Mouse (Mus musculus) embryonic fibroblast, embryonic 13.5 days (primary cell): Measurements from ENCODE around the gene Ppp1r12b. TPM values are rescaled to one million over a fixed set of nuclear protein-coding genes. Genes with fewer than 3 reads are reported as not detected.

Experiments
- H3K27ac ChIP-seq: 2 replicates; pipeline ENCODE4 v1.5.1; 2012; ENCODE audit warnings: low read length, control low read depth, inconsistent platforms; ENCODE audit not compliant: insufficient read depth
- H3K4me1 ChIP-seq: 2 replicates; pipeline ENCODE4 v1.6.1; 2011; ENCODE audit warnings: low read length; ENCODE audit not compliant: control insufficient read depth, insufficient read depth
- H3K4me3 ChIP-seq: 2 replicates; pipeline ENCODE4 v1.5.1; 2011; ENCODE audit warnings: mild to moderate bottlenecking, control low read depth, low read length; ENCODE audit not compliant: insufficient read depth
- CTCF ChIP-seq: IDR thresholded peaks from 2 replicates; pipeline ENCODE4 v1.5.1; 2011; ENCODE audit warnings: mild to moderate bottlenecking, control low read depth, low read length, moderate library complexity, borderline replicate concordance; ENCODE audit not compliant: insufficient read depth
- POLR2A ChIP-seq: IDR thresholded peaks from 2 replicates; pipeline ENCODE4 v1.6.1; 2011; ENCODE audit warnings: low read depth, mild to moderate bottlenecking, control low read depth, low read length, moderate library complexity
- polyA plus RNA-seq: library from polyadenylated mRNA; stranded (reverse); fragments of >200 nt; gene quantifications from 2 replicates; pipeline ENCODE4 v1.2.4, GENCODE M21; 2011; ENCODE audit warnings: low read depth; ENCODE audit not compliant: missing spikeins, insufficient read length

The Ppp1r12b gene
- polyA plus RNA-seq, 1 experiment = 20.3 TPM

DNA sequence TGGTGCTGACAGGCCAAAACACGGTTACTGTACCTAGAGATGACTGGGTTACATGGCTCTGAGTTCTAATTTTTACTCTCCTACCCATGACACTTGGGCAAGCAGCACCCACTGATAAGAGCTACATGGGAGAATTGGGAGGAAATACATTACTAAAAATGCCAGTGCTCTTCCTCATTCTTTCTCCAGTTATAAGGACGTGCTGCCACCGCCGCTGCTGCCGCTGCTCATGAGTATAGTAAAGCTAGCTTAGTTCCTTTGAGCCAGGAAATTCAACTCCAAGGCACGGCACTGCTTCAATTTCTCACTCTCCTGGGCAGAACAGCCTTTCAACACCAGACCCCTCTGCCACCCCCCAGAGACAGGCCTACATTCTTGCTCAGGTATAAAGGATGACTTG is 171.3 kb downstream of the Ppp1r12b start:
- no peaks in the 10 kb centered on the region for H3K4me1 ChIP-seq
- H3K4me3 ChIP-seq = no peak overlapping the region
- no peak for TF ChIP-seq CTCF
- no peak for TF ChIP-seq POLR2A
- H3K27ac ChIP-seq = no peak overlapping the region

DNA sequence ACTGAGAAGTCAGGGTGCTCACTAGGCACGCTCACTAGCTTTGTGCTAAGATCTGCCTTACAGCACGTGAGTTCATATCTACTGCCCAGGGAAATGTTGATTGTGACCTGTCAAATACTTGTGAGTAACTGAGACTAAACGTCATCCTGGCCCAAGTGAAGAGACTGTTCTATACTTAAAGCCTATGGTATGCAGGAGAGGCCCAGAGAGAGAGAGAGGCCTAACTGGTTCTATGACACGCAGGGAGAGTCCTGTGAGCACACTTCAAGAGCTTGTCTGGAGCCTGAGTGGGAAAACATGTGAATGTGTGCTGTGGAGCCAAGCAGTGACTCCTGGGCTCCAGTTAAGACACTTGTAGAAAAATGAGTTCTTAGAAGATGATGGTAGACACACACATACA is 171.8 kb downstream of the Ppp1r12b start:
- H3K4me1 ChIP-seq = no peaks in the 10 kb centered on the region
- TF ChIP-seq CTCF (no peak), POLR2A (no peak)
- H3K4me3 ChIP-seq = no peak overlapping the region
- no peak overlapping the region for H3K27ac ChIP-seq

DNA sequence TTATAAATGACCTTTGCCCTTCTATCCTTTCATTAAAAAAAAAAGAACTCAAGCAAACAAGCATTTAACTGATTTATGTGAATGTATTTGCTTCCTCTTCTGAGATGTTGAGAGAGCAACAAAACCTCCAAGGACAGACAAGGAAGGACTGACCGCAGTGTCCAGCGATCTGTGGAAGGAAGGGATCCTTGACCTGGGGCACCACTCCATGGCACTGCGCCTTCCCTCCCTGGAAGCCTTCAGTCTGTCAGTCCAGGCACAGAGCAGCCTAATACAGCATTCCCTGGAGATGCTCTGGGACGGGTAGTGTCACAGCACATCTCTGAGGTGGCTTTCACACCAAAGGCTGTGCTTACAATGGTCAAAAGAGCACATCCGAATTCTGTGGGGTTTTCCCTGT is 172.9 kb downstream of the Ppp1r12b start:
- no peak overlapping the region for H3K27ac ChIP-seq
- H3K4me3 ChIP-seq = no peak overlapping the region
- TF ChIP-seq POLR2A (no peak), CTCF (no peak)
- no peaks in the 10 kb centered on the region for H3K4me1 ChIP-seq

DNA sequence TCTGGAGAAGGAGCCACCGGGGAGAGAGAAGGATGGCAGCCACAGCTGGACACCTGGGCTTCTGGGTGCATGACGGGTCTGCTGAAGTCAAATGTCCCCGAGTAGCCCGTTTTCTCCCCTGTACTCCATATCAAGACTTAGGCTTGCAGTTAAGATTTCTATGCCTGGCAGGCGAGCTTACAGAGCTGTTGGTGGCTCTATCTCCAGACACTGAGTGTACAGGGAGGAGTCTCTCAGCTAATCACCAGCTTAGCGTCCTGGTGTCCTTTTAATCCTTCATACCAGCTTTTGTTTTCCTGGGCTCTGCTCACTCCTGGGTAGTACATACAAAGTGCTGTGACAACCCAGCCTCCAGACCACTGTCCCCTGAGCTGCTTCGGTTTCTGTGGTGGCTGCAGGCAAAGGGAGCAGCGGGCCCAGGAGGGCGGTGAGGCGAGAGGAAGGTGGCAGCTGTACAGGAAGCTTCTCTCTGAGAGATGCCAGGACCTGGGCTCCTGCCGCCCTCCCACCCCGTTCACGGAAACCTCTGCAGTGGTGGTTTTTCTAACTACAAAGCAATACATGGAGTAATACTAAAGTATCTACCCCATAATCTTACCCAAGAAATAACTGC is 177.7 kb downstream of the Ppp1r12b start:
- Histone ChIP-seq H3K27ac (no peak overlapping the region), H3K4me1 (no peaks in the 10 kb centered on the region; the same call in 1 of the 2 replicates), H3K4me3 (no peak overlapping the region)
- TF ChIP-seq POLR2A (no peak), CTCF (no peak)

DNA sequence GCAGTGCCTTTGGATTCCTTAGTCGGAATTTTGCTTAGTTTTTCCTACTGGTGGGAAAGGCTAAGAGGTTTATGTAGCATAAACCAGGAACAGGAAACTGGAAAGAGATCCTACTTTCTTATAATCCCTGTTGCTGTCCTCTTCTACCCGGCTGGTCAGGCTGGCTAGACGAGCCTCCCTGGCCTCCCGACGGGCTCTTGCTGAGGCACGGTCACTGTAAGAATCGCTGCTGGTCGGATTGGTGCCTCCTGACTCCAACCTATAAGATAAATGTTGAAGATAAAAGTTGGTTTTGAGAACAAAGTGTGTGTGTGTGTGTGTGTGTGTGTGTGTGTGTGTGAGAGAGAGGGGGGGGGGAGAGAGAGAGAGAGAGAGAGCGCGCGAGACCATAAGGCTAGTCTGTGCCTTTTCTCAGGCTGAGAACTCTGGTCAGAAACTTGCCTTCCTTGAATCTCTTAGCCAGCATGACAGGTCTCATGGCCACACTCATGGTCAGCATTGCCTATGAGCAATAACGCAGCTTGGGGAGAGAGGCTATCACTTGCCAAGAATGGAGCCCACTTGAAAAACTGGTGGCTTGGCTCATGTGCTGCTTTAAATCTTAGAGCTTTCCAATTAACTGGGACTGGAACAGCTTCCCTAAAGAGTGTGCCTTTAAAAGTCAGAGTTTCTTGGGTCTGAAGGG is 178.4 kb downstream of the Ppp1r12b start:
- Histone ChIP-seq H3K4me3 (no peak overlapping the region), H3K27ac (no peak overlapping the region), H3K4me1 (no peaks in the 10 kb centered on the region; the same call in 1 of the 2 replicates)
- TF ChIP-seq POLR2A = no peak
- no peak for TF ChIP-seq CTCF

DNA sequence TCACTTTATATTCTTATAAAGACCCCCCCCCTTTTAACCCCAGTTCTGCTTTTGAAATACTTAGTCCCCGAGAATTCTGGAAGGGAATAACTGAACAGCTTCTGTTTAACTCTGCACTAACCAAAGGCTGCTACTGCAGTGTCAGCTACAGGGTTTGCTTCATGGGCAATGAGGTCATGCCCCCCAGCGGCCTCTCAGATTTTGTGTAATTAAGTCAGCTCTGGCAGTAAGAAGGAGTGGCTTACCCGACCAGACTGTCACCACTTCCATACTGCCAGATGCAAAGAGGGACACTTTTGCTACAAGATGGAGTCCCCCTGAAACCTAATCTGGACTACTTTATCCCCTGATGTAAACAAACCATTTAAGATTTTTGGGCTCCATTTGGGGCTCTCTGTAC is 180.1 kb downstream of the Ppp1r12b start:
- no peak overlapping the region for H3K27ac ChIP-seq
- peaks cover 4% of the 10 kb centered on the region for H3K4me1 ChIP-seq
- TF ChIP-seq POLR2A (no peak), CTCF (no peak)
- H3K4me3 ChIP-seq = no peak overlapping the region

DNA sequence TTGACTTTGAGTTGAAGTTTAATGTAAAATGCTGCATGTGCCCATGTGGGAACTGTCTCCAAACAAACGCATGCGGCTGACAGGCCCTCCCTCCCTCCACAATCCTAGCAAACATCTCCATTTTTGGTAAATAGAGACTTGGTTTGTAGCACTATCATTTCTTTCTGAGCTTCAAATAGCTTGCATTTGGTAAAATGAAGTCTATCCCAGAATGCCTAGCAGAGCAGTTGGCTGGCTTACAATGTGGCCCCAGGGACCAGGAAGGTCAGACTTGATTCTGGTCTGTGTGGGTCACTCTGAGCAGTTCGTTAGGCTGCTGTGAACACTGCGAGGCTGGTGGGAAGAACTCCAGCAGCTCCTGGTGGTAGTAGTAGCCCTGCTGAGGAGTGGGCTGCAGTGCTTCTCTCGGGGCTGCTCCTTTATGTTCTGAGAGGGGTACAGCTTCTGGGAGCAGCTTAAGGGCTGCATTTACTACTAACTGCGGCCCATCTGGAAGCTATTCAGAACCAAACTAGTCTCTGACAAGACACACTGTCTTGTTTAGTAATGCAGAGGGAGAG is 180.9 kb downstream of the Ppp1r12b start:
- Histone ChIP-seq H3K4me1 (peaks cover 4% of the 10 kb centered on the region), H3K27ac (no peak overlapping the region), H3K4me3 (no peak overlapping the region)
- TF ChIP-seq CTCF (no peak), POLR2A (no peak)

DNA sequence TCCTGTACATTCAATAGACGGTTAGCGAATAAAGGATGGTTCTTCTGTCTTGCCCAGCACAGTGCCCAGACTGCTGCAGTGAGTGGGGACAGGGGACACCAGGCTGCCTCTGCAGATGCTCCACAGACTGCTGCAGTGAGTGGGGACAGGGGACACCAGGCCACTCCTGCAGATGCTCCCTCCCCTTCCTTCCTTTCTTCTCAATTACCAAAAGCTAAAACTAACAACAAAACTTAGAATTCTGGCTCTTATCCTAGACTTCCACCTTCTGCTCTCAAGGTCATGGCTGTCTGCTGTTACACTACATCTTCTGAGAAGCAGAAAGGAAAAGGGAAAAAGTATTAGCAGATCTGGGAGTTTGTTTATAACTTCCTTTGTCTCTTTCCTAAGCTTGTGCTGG is 181.5 kb downstream of the Ppp1r12b start:
- no peak overlapping the region for H3K27ac ChIP-seq
- peaks cover 4% of the 10 kb centered on the region for H3K4me1 ChIP-seq
- no peak for TF ChIP-seq CTCF
- no peak for TF ChIP-seq POLR2A
- H3K4me3 ChIP-seq = no peak overlapping the region

DNA sequence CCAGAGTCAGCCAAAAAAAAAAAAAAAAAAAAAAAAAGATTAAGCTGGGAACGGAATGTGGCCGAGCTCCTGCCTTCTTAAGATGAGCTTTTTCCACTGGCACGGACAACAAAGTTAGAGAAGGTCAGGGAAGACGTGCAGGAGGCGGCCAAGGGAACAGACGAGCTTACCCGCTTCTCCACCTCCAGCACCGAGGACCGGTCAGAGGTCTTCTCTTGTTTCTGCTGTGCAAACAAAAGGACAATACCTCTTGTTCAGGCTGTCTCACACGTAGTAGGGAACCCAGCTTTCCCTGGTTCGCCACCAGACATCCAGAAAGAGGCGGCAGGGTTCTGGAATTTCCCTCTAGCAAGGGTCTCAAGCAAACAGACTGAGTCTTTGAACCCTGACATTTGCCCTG is 182.5 kb downstream of the Ppp1r12b start:
- no peak overlapping the region for H3K27ac ChIP-seq

DNA sequence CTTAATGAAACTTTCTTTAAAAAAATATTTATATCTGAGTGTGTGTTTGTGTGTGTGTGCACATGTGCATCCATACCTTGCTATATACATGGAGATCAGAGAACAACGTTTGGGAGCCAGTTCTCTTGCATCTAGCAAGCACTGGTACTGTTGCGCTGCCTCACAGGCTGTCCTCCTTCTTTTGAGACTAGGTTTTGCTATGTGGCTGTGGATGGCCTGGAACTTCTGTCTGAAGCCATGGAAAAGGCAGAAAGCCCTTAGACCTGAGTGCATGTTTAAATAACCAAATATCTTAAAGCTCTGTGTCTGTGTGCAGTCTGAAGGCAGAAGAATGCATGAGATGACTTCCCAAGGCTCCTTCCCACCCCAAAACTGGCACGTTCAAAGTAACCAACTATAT is 182.9 kb downstream of the Ppp1r12b start:
- Histone ChIP-seq H3K4me1 (peaks cover 4% of the 10 kb centered on the region), H3K4me3 (no peak overlapping the region), H3K27ac (no peak overlapping the region)
- TF ChIP-seq POLR2A = no peak
- no peak for TF ChIP-seq CTCF

More for the DNA sequence above, 182.5 kb downstream of the Ppp1r12b start:
- no peak overlapping the region for H3K4me3 ChIP-seq
- H3K4me1 ChIP-seq = peaks cover 4% of the 10 kb centered on the region
- TF ChIP-seq CTCF (no peak), POLR2A (no peak)

DNA sequence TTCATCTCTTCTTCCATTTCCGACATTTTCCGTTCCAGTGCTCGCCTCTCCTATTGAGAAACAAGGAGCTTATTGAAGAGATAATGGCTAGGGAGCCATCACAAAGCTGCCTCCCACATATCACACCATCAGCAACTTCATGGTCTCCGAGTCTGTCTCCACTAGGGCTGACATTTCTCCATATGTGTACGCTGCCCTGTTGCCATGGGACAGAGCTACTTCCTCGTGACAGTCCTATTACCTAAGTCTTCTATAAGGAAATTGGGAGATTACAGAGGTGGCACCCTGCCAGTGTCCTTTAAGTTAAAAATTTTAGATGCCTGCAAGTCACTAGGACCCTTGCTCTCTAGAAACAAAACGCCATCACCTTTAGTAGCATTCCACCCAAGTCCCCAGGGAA is 183.7 kb downstream of the Ppp1r12b start:
- peaks cover 4% of the 10 kb centered on the region for H3K4me1 ChIP-seq
- no peak for TF ChIP-seq CTCF
- TF ChIP-seq POLR2A = no peak
- H3K27ac ChIP-seq = peak overlapping the region; percentile 50
- no peak overlapping the region for H3K4me3 ChIP-seq
